Mouse (Mus musculus) liver, postnatal 0 days (tissue): ENCODE measurements around the gene Mmd2.

Experiments used
- CTCF ChIP-seq: sonication (generic); IDR thresholded peaks from 2 replicates; pipeline ENCODE4 v1.5.1; 2016; ENCODE audit warnings: antibody characterized with exemption, low read depth
- EP300 ChIP-seq: IDR thresholded peaks from 2 replicates; pipeline ENCODE4 v1.6.1; 2016; ENCODE audit warnings: antibody characterized with exemption, low read depth, mild to moderate bottlenecking

DNA sequence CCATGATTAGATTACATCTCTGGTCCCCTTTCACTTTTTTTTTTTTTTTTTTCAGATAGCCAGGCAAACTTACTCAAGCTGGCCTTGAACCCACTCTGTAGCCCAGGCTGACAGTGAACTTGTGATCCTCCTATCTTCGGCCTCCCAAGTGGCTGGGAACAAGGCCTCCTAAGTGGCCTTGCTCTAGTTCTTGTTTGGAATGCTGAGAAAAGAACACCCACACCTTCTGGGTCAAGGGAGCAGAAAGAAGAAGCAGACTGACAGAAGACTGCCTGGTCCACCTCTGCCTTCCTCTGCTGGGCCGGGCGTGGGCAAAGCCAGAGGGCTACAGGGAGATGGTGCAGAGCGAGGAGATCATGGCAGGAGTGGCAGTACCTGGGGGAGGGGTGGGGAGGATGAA, 1.8 kb upstream of the Mmd2 start:
- TF ChIP-seq CTCF = no peak
- TF ChIP-seq EP300 = no peak
